In genomic region chr13:38170707-38171144, GRCm38 (mm10) we compare ENCODE assay signal across 11 mouse cellular contexts. TPM values are rescaled to one million over a fixed set of nuclear protein-coding genes. Genes with fewer than 3 reads are reported as not detected.
A peak's percentile ranks its signal among the peaks of the same experiment; 100 is the strongest.
DNase-seq lines count a peak whose midpoint lies in the region; ATAC-seq and TF ChIP-seq lines count a peak whose summit lies in the region.
"Had no signal": no experiment of that assay in that cellular context is flagged by ENCODE, and none has a peak within 500 bp of the region (broad histone marks: within the 10 kb centered on the region; RNA-seq: fewer than 3 reads in every experiment).

No protein-coding gene starts in this region.

- no peak overlapping the region for H3K9ac ChIP-seq in midbrain, embryonic 16.5 days (ENCODE audit: low read depth, low read length)
- H3K9ac ChIP-seq in hindbrain, embryonic 12.5 days: no peak overlapping the region
- H3K9ac ChIP-seq: liver, embryonic 15.5 days; neural tube, embryonic 12.5 days had no signal

- H3K36me3 ChIP-seq in E14TG2a.4 (ENCODE audit: insufficient read depth, low read length): no peaks in the 10 kb centered on the region
- H3K36me3 ChIP-seq in midbrain, embryonic 16.5 days (ENCODE audit: control insufficient read depth, insufficient read depth, low read length): no peaks in the 10 kb centered on the region
- no peaks in the 10 kb centered on the region for H3K36me3 ChIP-seq in hindbrain, embryonic 12.5 days
- H3K36me3 ChIP-seq: liver, embryonic 15.5 days; neural tube, embryonic 12.5 days had no signal

- TF ChIP-seq CTCF in E14TG2a.4 (conservative IDR thresholded peaks at IDR 0.05; ENCODE audit: low read length): no peak; the same call in 1 of the 2 replicates

- peak overlapping the region; percentile 27; the same call in 1 of the 2 replicates for H3K4me3 ChIP-seq in E14TG2a.4 (replicated peaks; ENCODE audit: low read length)
- no peak overlapping the region for H3K4me3 ChIP-seq in midbrain, embryonic 16.5 days (ENCODE audit: low read depth, low read length)
- no peak overlapping the region for H3K4me3 ChIP-seq in hindbrain, embryonic 12.5 days
- H3K4me3 ChIP-seq: liver, embryonic 15.5 days; neural tube, embryonic 12.5 days had no signal

- peak; percentile 46 for DNase-seq in embryo, embryonic 10.5 days (ENCODE audit: low spot score)
- DNase-seq in heart, postnatal 14 days: peak; percentile 41 to 72
- peak; percentile 54 to 74 for DNase-seq in lung, adult 18-20 months
- no peak for DNase-seq in T-cell, adult 2 months (ENCODE audit: low spot score)
- no peak for DNase-seq in cerebellum, postnatal 10 days

- no peak overlapping the region for H3K27ac ChIP-seq in midbrain, embryonic 16.5 days (ENCODE audit: low read length)
- H3K27ac ChIP-seq in hindbrain, embryonic 12.5 days: no peak overlapping the region
- H3K27ac ChIP-seq: liver, embryonic 15.5 days; neural tube, embryonic 12.5 days had no signal

- no peaks in the 10 kb centered on the region for H3K9me3 ChIP-seq in E14TG2a.4 (ENCODE audit: low read length)
- H3K9me3 ChIP-seq in midbrain, embryonic 16.5 days (replicated peaks; ENCODE audit: control insufficient read depth, low read length, poor library complexity, severe bottlenecking): no peaks in the 10 kb centered on the region
- H3K9me3 ChIP-seq in hindbrain, embryonic 12.5 days (replicated peaks): no peaks in the 10 kb centered on the region
- H3K9me3 ChIP-seq: liver, embryonic 15.5 days; neural tube, embryonic 12.5 days had no signal

- ATAC-seq in midbrain, embryonic 16.5 days: no peak
- no peak for ATAC-seq in hindbrain, embryonic 12.5 days (ENCODE audit: low FRiP score)

- H3K4me1 ChIP-seq in E14TG2a.4 (replicated peaks; ENCODE audit: low read depth, low read length): peaks cover 14% of the 10 kb centered on the region
- H3K4me1 ChIP-seq in midbrain, embryonic 16.5 days (ENCODE audit: control insufficient read depth, insufficient read depth, low read length): no peaks in the 10 kb centered on the region
- H3K4me1 ChIP-seq in hindbrain, embryonic 12.5 days: peaks cover 5% of the 10 kb centered on the region; the same call in 1 of the 2 replicates
- H3K4me1 ChIP-seq: liver, embryonic 15.5 days; neural tube, embryonic 12.5 days had no signal

- intact Hi-C loops in heart, postnatal 14 days (cut with DNase I): no loop called here

- peaks cover 3% of the 10 kb centered on the region for H3K27me3 ChIP-seq in E14TG2a.4 (ENCODE audit: insufficient read depth, low read length)
- H3K27me3 ChIP-seq in midbrain, embryonic 16.5 days (ENCODE audit: control insufficient read depth, insufficient read depth, low read depth, low read length): no peaks in the 10 kb centered on the region
- H3K27me3 ChIP-seq in hindbrain, embryonic 12.5 days: no peaks in the 10 kb centered on the region
- H3K27me3 ChIP-seq: CH12.LX; liver, embryonic 15.5 days; neural tube, embryonic 12.5 days had no signal

- WGBS in midbrain, embryonic 16.5 days: 69% methylated on average over 4 of the region's 4 CpGs
- WGBS in hindbrain, embryonic 12.5 days: 57% methylated on average over 4 of the region's 4 CpGs

- H3K4me2 ChIP-seq in midbrain, embryonic 16.5 days (ENCODE audit: low read length): no peak overlapping the region
- no peak overlapping the region for H3K4me2 ChIP-seq in hindbrain, embryonic 12.5 days (replicated peaks)
- H3K4me2 ChIP-seq: liver, embryonic 15.5 days; neural tube, embryonic 12.5 days had no signal

RNA-seq across cellular contexts. Expression of gene Dsp, which starts 19.6 kb away (rescaled TPM):
- 100 to 1,000 TPM; 356 to 362 TPM for total RNA-seq in heart, postnatal 14 days (2021)
- polyA plus RNA-seq in midbrain, embryonic 16.5 days (2015; fragmentation: Nextera tagmentation; extraction: Ambion mirVana): 0.11 and 0.14 TPM in 2 replicates
- 1.4 and 1.5 TPM in 2 replicates for polyA plus RNA-seq in hindbrain, embryonic 12.5 days (2016; fragmentation: Nextera tagmentation; extraction: Ambion mirVana)

RNA-seq across cellular contexts. Expression of gene Snrnp48, which starts 34.0 kb away (rescaled TPM):
- total RNA-seq in heart, postnatal 14 days (2021): 10 to 100 TPM; 10.7 to 11.0 TPM
- polyA plus RNA-seq in midbrain, embryonic 16.5 days (2015; fragmentation: Nextera tagmentation; extraction: Ambion mirVana): 25.7 and 28.2 TPM in 2 replicates
- polyA plus RNA-seq in hindbrain, embryonic 12.5 days (2016; fragmentation: Nextera tagmentation; extraction: Ambion mirVana): 36.9 and 37.3 TPM in 2 replicates

Comparison
In these comparisons a context has a peak if more than half of its experiments do, and no peak if none do; other contexts are left out.
1. DNase-seq: peak in embryo, embryonic 10.5 days (single experiment), heart, postnatal 14 days (2 of 2) and lung, adult 18-20 months (2 of 2); none in T-cell, adult 2 months (single experiment) and cerebellum, postnatal 10 days (0 of 2).